Mouse (Mus musculus) Patski (cell line): ENCODE measurements around the gene Olfr890. TPM values are rescaled to one million over a fixed set of nuclear protein-coding genes. Genes with fewer than 3 reads are reported as not detected.
"Not testable (repeated sequence)": the region's sequence is repeated elsewhere in the genome, so short reads cannot be mapped to it uniquely, and the experiment has no call there.

Source experiments
- ATAC-seq: fragments of 100-300 bp; one replicate; pipeline ENCODE4 v1.8.0; 2021
- CTCF ChIA-PET: fragments of 350-600 bp; sonication (Branson Sonifier 250); formaldehyde crosslinking; loops from one replicate; lab custom pipeline; 2022; ENCODE audit warnings: inconsistent platforms; lab: Charles Lee
- POLR2A ChIA-PET: fragments of 350-600 bp; sonication (Branson Sonifier 250); formaldehyde crosslinking; loops from one replicate; lab custom pipeline; 2022; ENCODE audit warnings: antibody characterized with exemption, inconsistent platforms; lab: Charles Lee
- DNase-seq: peaks from one replicate; pipeline ENCODE4 v3.0.0-alpha.2; 2011; ENCODE audit warnings: low read depth, low spot score
- H3K27me3 ChIP-seq: fragments of 371-371 bp; one replicate; pipeline ENCODE4 v1.5.1; 2021
- CTCF ChIP-seq: fragments of 100-300 bp; IDR thresholded peaks from one replicate; pipeline ENCODE4 v1.5.1; 2021
- in situ Hi-C: fragments of 300-500 bp; cut with MboI; formaldehyde crosslinking; loops from 3 replicates; pipeline ENCODE4 v1.11.1; 2018; ENCODE audit warnings: low pct_unique_long_range_greater_than_20kb, mixed read lengths
- polyA plus RNA-seq: library from polyadenylated mRNA; unstranded; gene quantifications from one replicate; pipeline ENCODE4 v1.2.3, GENCODE M21; 2021

Gene Olfr890
- polyA plus RNA-seq = not detected

GRCm38 (mm10) chr9:38142217-38142616 lies at the start of gene Olfr890:
Gene Olfr890 (plus strand): TSS chr9:38142517.
- in situ Hi-C loops = no loop called here
- POLR2A ChIA-PET = no interaction called here
- ATAC-seq = no peak
- no peak for TF ChIP-seq CTCF
- DNase-seq = no peak
- H3K27me3 ChIP-seq = no peaks in the 10 kb centered on the region
- CTCF ChIA-PET = no interaction called here

GRCm38 (mm10) chr9:38107828-38108227 lies 34.5 kb upstream of the Olfr890 start, which contains the start of gene Olfr888:
Gene Olfr888 (plus strand): TSS chr9:38108128.
- no peaks in the 10 kb centered on the region for H3K27me3 ChIP-seq
- ChIA-PET CTCF (no interaction called here), POLR2A (no interaction called here)
- ATAC-seq (no peak), DNase-seq (no peak)
- TF ChIP-seq CTCF = no peak
- in situ Hi-C loops = no loop called here

GRCm38 (mm10) chr9:38114898-38115297 lies 27.4 kb upstream of the Olfr890 start, which contains the start of gene Olfr889:
Gene Olfr889 (plus strand): TSS chr9:38115198.
- no peak for TF ChIP-seq CTCF
- H3K27me3 ChIP-seq = no peaks in the 10 kb centered on the region
- DNase-seq (no peak), ATAC-seq (no peak)
- ChIA-PET CTCF (no interaction called here), POLR2A (no interaction called here)
- in situ Hi-C loops = no loop called here

GRCm38 (mm10) chr9:38168341-38168740 lies 26.0 kb downstream of the Olfr890 start:
- POLR2A ChIA-PET, H3K27me3 ChIP-seq, ATAC-seq, in situ Hi-C loops, DNase-seq, CTCF ChIA-PET: not testable (repeated sequence)

GRCm38 (mm10) chr9:38180721-38181120 lies 38.4 kb downstream of the Olfr890 start, which contains the start of gene Olfr891:
Gene Olfr891 (minus strand): TSS chr9:38180821.
- ChIA-PET POLR2A (no interaction called here), CTCF (no interaction called here)
- no peaks in the 10 kb centered on the region for H3K27me3 ChIP-seq
- in situ Hi-C loops = no loop called here
- TF ChIP-seq CTCF = no peak
- ATAC-seq (no peak), DNase-seq (no peak)

Other genes starting within 250 kb of the Olfr890 start
- not detected for gene Olfr145, start 245.8 kb upstream of the Olfr890 start, polyA plus RNA-seq
- gene Olfr878, start 224.7 kb upstream of the Olfr890 start, polyA plus RNA-seq = not detected
- not detected for gene Olfr881, start 150.7 kb upstream of the Olfr890 start, polyA plus RNA-seq
- gene Olfr883, start 116.7 kb upstream of the Olfr890 start, polyA plus RNA-seq = not detected
- not detected for gene Olfr884, start 96.0 kb upstream of the Olfr890 start, polyA plus RNA-seq
- not detected for gene Olfr885, start 81.2 kb upstream of the Olfr890 start, polyA plus RNA-seq
- gene Olfr887, start 58.4 kb upstream of the Olfr890 start, polyA plus RNA-seq = not detected
- not detected for gene Olfr888, start 34.4 kb upstream of the Olfr890 start, polyA plus RNA-seq
- gene Olfr889, start 27.3 kb upstream of the Olfr890 start, polyA plus RNA-seq = 0.05 TPM
- gene Olfr891, start 38.3 kb downstream of the Olfr890 start, polyA plus RNA-seq = not detected
- not detected for gene Olfr893, start 65.8 kb downstream of the Olfr890 start, polyA plus RNA-seq
- gene Olfr894, start 75.5 kb downstream of the Olfr890 start, polyA plus RNA-seq = not detected
- gene Olfr143, start 110.3 kb downstream of the Olfr890 start, polyA plus RNA-seq = not detected
- not detected for gene Olfr895, start 125.3 kb downstream of the Olfr890 start, polyA plus RNA-seq
- not detected for gene Olfr896-ps1, start 148.6 kb downstream of the Olfr890 start, polyA plus RNA-seq
- gene Olfr25, start 186.5 kb downstream of the Olfr890 start, polyA plus RNA-seq = not detected
- gene Olfr898, start 205.9 kb downstream of the Olfr890 start, polyA plus RNA-seq = not detected
- gene Olfr250, start 224.4 kb downstream of the Olfr890 start, polyA plus RNA-seq = not detected
- gene Olfr251, start 234.6 kb downstream of the Olfr890 start, polyA plus RNA-seq = not detected